Mouse (Mus musculus) C2C12 (cell line): ENCODE measurements around the gene Slc30a9.

Source experiments
- CEBPB ChIP-seq: IDR thresholded peaks from one replicate; pipeline ENCODE4 v1.6.1; 2011; ENCODE audit warnings: low read depth, mild to moderate bottlenecking, control low read depth, moderate library complexity
- CTCF ChIP-seq: IDR thresholded peaks from one replicate; pipeline ENCODE4 v1.5.1; 2011; ENCODE audit not compliant: control insufficient read depth, insufficient read depth, insufficient read length
- FOSL1 ChIP-seq: IDR thresholded peaks from one replicate; pipeline ENCODE4 v1.8.0; 2011; ENCODE audit warnings: mild to moderate bottlenecking, low read length; ENCODE audit not compliant: poor library complexity, insufficient read depth, severe bottlenecking
- MAX ChIP-seq: IDR thresholded peaks from one replicate; pipeline ENCODE4 v1.6.1; 2011; ENCODE audit warnings: mild to moderate bottlenecking, control low read depth
- MYOG ChIP-seq: IDR thresholded peaks from one replicate; pipeline ENCODE4 v1.6.1; 2011; ENCODE audit not compliant: control insufficient read depth, insufficient read length; ENCODE audit errors: extremely low read depth

- TF ChIP-seq FOSL1 = no peak
- no peak for TF ChIP-seq CTCF
- no peak for TF ChIP-seq MAX
- no peak for TF ChIP-seq CEBPB
- TF ChIP-seq MYOG = no peak
Measured at GRCm38 (mm10) chr5:67382556-67382955, 75.8 kb downstream of the Slc30a9 start.
